Mouse (Mus musculus): ENCODE measurements around the gene Cln3. TPM values are rescaled to one million over a fixed set of nuclear protein-coding genes. Genes with fewer than 3 reads are reported as not detected.

Gene Cln3
- polyA plus RNA-seq, 1 experiment, result 5.7 TPM

- no peak for TF ChIP-seq GATA1 (IDR thresholded peaks at IDR 0.05; ENCODE audit: low read length)
Observed at GRCm38 (mm10) chr7:126607064-126607463, 21.4 kb upstream of the Cln3 start.

- TF ChIP-seq GATA1 (IDR thresholded peaks at IDR 0.05; ENCODE audit: low read length), result no peak
Observed at GRCm38 (mm10) chr7:126606611-126607010, 21.0 kb upstream of the Cln3 start.

- no peak for TF ChIP-seq GATA1 (IDR thresholded peaks at IDR 0.05; ENCODE audit: low read length)
Observed at GRCm38 (mm10) chr7:126602650-126603049, 17.0 kb upstream of the Cln3 start.

- no peak for TF ChIP-seq GATA1 (IDR thresholded peaks at IDR 0.05; ENCODE audit: low read length)
Observed at GRCm38 (mm10) chr7:126601896-126602295, 16.3 kb upstream of the Cln3 start.

- TF ChIP-seq GATA1 (IDR thresholded peaks at IDR 0.05; ENCODE audit: low read length), result no peak
Observed at GRCm38 (mm10) chr7:126598919-126599318, 13.3 kb upstream of the Cln3 start.

GRCm38 (mm10) chr7:126596414-126596813, 10.8 kb upstream of the Cln3 start:
- no peak for TF ChIP-seq GATA1 (IDR thresholded peaks at IDR 0.05; ENCODE audit: low read length)

- no peak for TF ChIP-seq GATA1 (IDR thresholded peaks at IDR 0.05; ENCODE audit: low read length)
Observed at GRCm38 (mm10) chr7:126595890-126596289, 10.3 kb upstream of the Cln3 start.

GRCm38 (mm10) chr7:126594862-126595561, 9.4 kb upstream of the Cln3 start, which contains the start of gene Il27:
Il27 (minus strand) TSS chr7:126594941.
- TF ChIP-seq GATA1 (IDR thresholded peaks at IDR 0.05; ENCODE audit: low read length), result no peak

GRCm38 (mm10) chr7:126587779-126588178, 2.2 kb upstream of the Cln3 start:
- no peak for TF ChIP-seq GATA1 (IDR thresholded peaks at IDR 0.05; ENCODE audit: low read length)

GRCm38 (mm10) chr7:126586839-126587238, 1.2 kb upstream of the Cln3 start:
- TF ChIP-seq GATA1 (IDR thresholded peaks at IDR 0.05; ENCODE audit: low read length), result no peak

- TF ChIP-seq GATA1 (IDR thresholded peaks at IDR 0.05; ENCODE audit: low read length), result no peak
Observed at GRCm38 (mm10) chr7:126584506-126584977, 1.1 kb downstream of the Cln3 start, which contains the start of gene Apobr. Apobr (plus strand) TSS chr7:126584942.

- no peak for TF ChIP-seq GATA1 (IDR thresholded peaks at IDR 0.05; ENCODE audit: low read length)
Observed at GRCm38 (mm10) chr7:126583761-126584160, 1.9 kb downstream of the Cln3 start.

GRCm38 (mm10) chr7:126583251-126583709, 2.3 kb downstream of the Cln3 start:
- no peak for TF ChIP-seq GATA1 (IDR thresholded peaks at IDR 0.05; ENCODE audit: low read length)

GRCm38 (mm10) chr7:126582759-126583158, 2.9 kb downstream of the Cln3 start:
- TF ChIP-seq GATA1 (IDR thresholded peaks at IDR 0.05; ENCODE audit: low read length), result no peak

- TF ChIP-seq GATA1 (IDR thresholded peaks at IDR 0.05; ENCODE audit: low read length), result no peak
Observed at GRCm38 (mm10) chr7:126581661-126582060, 4.0 kb downstream of the Cln3 start.

GRCm38 (mm10) chr7:126579172-126579571, 6.4 kb downstream of the Cln3 start:
- TF ChIP-seq GATA1 (IDR thresholded peaks at IDR 0.05; ENCODE audit: low read length), result no peak

- TF ChIP-seq GATA1 (IDR thresholded peaks at IDR 0.05; ENCODE audit: low read length), result no peak
Observed at GRCm38 (mm10) chr7:126576946-126577345, 8.7 kb downstream of the Cln3 start.

All from G1E-ER4 (cell line).